Mouse (Mus musculus): Measurements from ENCODE around the gene Ppm1m. TPM values are rescaled to one million over a fixed set of nuclear protein-coding genes. Genes with fewer than 3 reads are reported as not detected.
A peak's percentile ranks its signal among the peaks of the same experiment; 100 is the strongest.
"Not testable (repeated sequence)": the region's sequence is repeated elsewhere in the genome, so short reads cannot be mapped to it uniquely, and the experiment has no call there.

Ppm1m gene
- polyA plus RNA-seq, 1 experiment from 2014 or later: 10.0 TPM

GRCm38 (mm10) chr9:106169917-106170316 lies 29.6 kb downstream of the Ppm1m start:
- no peak overlapping the region for H3K9ac ChIP-seq (ENCODE audit: low read depth, low read length)
- peak overlapping the region; percentile 82; the same call in 1 of the 2 replicates for H3K4me2 ChIP-seq (replicated peaks; ENCODE audit: low read depth)
- 36% methylated on average over 6 of the region's 6 CpGs for WGBS
- H3K4me3 ChIP-seq (ENCODE audit: low read depth, low read length): peak overlapping the region; percentile 78; the same call in 1 of the 2 replicates
- 0 out of 2 replicates have a peak, but pooled peaks cover 14% of the 10 kb centered on the region for H3K4me1 ChIP-seq (replicated peaks; ENCODE audit: control insufficient read depth, insufficient read depth, low read length)
- TF ChIP-seq CTCF (IDR thresholded peaks at IDR 0.05; ENCODE audit: low read depth): no peak
- H3K27me3 ChIP-seq (replicated peaks; ENCODE audit: control insufficient read depth, insufficient read depth, low read length): no peaks in the 10 kb centered on the region
- no peak overlapping the region for H3K27ac ChIP-seq (ENCODE audit: low read depth, low read length)
- no peak for ATAC-seq
- no peaks in the 10 kb centered on the region for H3K9me3 ChIP-seq (ENCODE audit: control insufficient read depth)
- H3K36me3 ChIP-seq (ENCODE audit: control insufficient read depth, insufficient read depth): no peaks in the 10 kb centered on the region

DNA sequence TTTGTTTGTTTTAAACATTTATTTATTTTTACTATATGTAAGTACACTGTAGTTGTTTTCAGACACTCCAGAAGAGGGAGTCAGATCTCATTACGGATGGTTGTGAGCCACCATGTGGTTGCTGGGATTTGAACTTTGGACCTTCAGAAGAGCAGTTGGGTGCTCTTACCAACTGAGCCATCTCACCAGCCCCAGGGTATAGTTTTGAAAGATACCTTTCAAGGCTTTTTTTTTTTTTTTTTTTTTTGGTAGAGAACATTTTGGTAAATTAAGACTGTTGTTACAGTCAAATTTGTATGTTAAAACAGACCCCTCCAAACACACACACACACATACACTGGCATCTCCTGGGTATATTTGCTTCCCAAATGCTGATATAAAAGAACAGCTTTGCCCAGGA lies 30.5 kb downstream of the Ppm1m start:
- not testable (repeated sequence) for H3K36me3 ChIP-seq (ENCODE audit: control insufficient read depth, insufficient read depth); H3K27ac ChIP-seq (ENCODE audit: low read depth, low read length); H3K9me3 ChIP-seq (ENCODE audit: control insufficient read depth); H3K27me3 ChIP-seq (replicated peaks; ENCODE audit: control insufficient read depth, insufficient read depth, low read length); ATAC-seq; H3K4me2 ChIP-seq (replicated peaks; ENCODE audit: low read depth); H3K9ac ChIP-seq (ENCODE audit: low read depth, low read length); H3K4me3 ChIP-seq (ENCODE audit: low read depth, low read length)
- H3K4me1 ChIP-seq (replicated peaks; ENCODE audit: control insufficient read depth, insufficient read depth, low read length): 0 out of 2 replicates have a peak, but pooled peaks cover 14% of the 10 kb centered on the region
- 57% methylated on average over 1 of the region's 1 CpGs for WGBS

DNA sequence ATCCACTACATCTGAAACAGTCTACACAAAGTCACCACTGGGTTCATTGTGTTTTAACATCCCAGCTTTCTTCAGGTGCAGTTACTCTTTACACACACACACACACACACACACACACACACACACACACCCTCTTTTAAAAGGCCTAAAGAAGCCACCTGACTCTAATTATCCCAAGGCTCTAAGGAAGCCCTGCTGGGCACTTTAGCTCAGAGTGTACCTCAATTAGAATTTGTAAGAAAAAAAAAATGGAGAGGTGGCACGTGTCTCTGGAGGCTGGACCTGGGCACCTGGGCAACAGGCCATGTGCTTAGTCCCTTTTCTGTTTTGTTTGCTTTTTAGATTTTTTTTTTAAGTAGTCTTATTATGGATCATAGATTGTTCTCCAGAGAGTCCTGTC lies 31.8 kb downstream of the Ppm1m start:
- no peak for TF ChIP-seq CTCF (IDR thresholded peaks at IDR 0.05; ENCODE audit: low read depth)
- ATAC-seq: no peak
- Histone ChIP-seq H3K4me1 (replicated peaks; ENCODE audit: control insufficient read depth, insufficient read depth, low read length) (0 out of 2 replicates have a peak, but pooled peaks cover 5% of the 10 kb centered on the region), H3K36me3 (ENCODE audit: control insufficient read depth, insufficient read depth) (no peaks in the 10 kb centered on the region), H3K9me3 (ENCODE audit: control insufficient read depth) (no peaks in the 10 kb centered on the region), H3K27me3 (replicated peaks; ENCODE audit: control insufficient read depth, insufficient read depth, low read length) (no peaks in the 10 kb centered on the region), H3K9ac (ENCODE audit: low read depth, low read length) (no peak overlapping the region), H3K4me2 (replicated peaks; ENCODE audit: low read depth) (no peak overlapping the region), H3K4me3 (ENCODE audit: low read depth, low read length) (no peak overlapping the region), H3K27ac (ENCODE audit: low read depth, low read length) (no peak overlapping the region)
- WGBS: 47% methylated on average over 1 of the region's 1 CpGs

DNA sequence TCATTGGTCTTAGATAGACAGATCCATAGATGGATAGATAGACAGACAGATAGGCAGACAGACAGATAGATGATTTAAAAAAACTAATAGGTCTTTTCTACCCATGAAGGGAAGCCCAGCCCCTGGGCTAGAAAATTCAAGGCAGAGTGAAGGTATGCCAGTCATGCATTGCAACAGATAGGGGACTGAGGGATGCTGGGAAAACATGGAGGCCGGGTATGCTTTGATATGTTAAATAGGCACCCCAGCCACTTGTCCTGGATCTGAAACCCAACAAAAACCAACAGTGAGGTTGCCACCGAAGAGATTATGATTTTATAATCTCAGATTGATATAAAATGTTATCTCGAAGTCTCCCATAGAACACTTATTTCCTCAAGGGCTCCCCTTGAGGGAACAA lies 32.3 kb downstream of the Ppm1m start:
- Histone ChIP-seq H3K27ac (ENCODE audit: low read depth, low read length) (no peak overlapping the region), H3K4me3 (ENCODE audit: low read depth, low read length) (no peak overlapping the region), H3K4me2 (replicated peaks; ENCODE audit: low read depth) (no peak overlapping the region), H3K9ac (ENCODE audit: low read depth, low read length) (no peak overlapping the region), H3K9me3 (ENCODE audit: control insufficient read depth) (no peaks in the 10 kb centered on the region), H3K4me1 (replicated peaks; ENCODE audit: control insufficient read depth, insufficient read depth, low read length) (0 out of 2 replicates have a peak, but pooled peaks cover 5% of the 10 kb centered on the region), H3K27me3 (replicated peaks; ENCODE audit: control insufficient read depth, insufficient read depth, low read length) (no peaks in the 10 kb centered on the region), H3K36me3 (ENCODE audit: control insufficient read depth, insufficient read depth) (no peaks in the 10 kb centered on the region)
- WGBS: 66% methylated on average over 3 of the region's 3 CpGs
- no peak for TF ChIP-seq CTCF (IDR thresholded peaks at IDR 0.05; ENCODE audit: low read depth)
- ATAC-seq: no peak

- no peaks in the 10 kb centered on the region for H3K36me3 ChIP-seq (ENCODE audit: control insufficient read depth, insufficient read depth)
- H3K4me1 ChIP-seq (replicated peaks; ENCODE audit: control insufficient read depth, insufficient read depth, low read length): 0 out of 2 replicates have a peak, but pooled peaks cover 5% of the 10 kb centered on the region
- no peak overlapping the region for H3K27ac ChIP-seq (ENCODE audit: low read depth, low read length)
- no peaks in the 10 kb centered on the region for H3K9me3 ChIP-seq (ENCODE audit: control insufficient read depth)
- H3K9ac ChIP-seq (ENCODE audit: low read depth, low read length): no peak overlapping the region
- ATAC-seq: no peak
- 41% methylated on average over 2 of the region's 2 CpGs for WGBS
- H3K4me3 ChIP-seq (ENCODE audit: low read depth, low read length): no peak overlapping the region
- no peak for TF ChIP-seq CTCF (IDR thresholded peaks at IDR 0.05; ENCODE audit: low read depth)
- no peak overlapping the region for H3K4me2 ChIP-seq (replicated peaks; ENCODE audit: low read depth)
- no peaks in the 10 kb centered on the region for H3K27me3 ChIP-seq (replicated peaks; ENCODE audit: control insufficient read depth, insufficient read depth, low read length)
These were observed 32.8 kb downstream of the Ppm1m start for GRCm38 (mm10) chr9:106166709-106167108.

DNA sequence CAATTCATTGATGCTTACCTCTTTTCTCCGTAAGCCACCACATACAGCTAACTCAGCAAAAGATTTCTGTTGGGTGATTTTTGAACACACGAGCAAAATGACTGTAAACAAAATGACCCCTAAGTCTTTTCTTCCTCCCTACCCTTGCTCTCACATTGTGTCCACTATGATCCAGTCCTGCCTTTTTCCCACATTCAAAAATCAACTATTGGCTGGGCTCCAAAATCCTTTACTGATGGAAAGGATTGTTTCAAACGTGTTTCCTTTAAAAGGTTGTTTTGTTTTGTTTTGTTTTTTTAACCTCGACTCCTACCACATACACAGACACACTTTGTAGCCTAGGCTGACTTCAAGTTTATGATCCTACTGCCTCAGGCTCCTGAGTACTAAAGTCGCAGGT lies 39.1 kb downstream of the Ppm1m start:
- TF ChIP-seq CTCF (IDR thresholded peaks at IDR 0.05; ENCODE audit: low read depth): no peak
- Histone ChIP-seq H3K4me1 (replicated peaks; ENCODE audit: control insufficient read depth, insufficient read depth, low read length) (no peaks in the 10 kb centered on the region), H3K27ac (ENCODE audit: low read depth, low read length) (peak overlapping the region; percentile 96), H3K36me3 (ENCODE audit: control insufficient read depth, insufficient read depth) (no peaks in the 10 kb centered on the region), H3K9me3 (ENCODE audit: control insufficient read depth) (no peaks in the 10 kb centered on the region), H3K4me2 (replicated peaks; ENCODE audit: low read depth) (peak overlapping the region; percentile 59), H3K4me3 (ENCODE audit: low read depth, low read length) (peak overlapping the region; percentile 47), H3K27me3 (replicated peaks; ENCODE audit: control insufficient read depth, insufficient read depth, low read length) (no peaks in the 10 kb centered on the region), H3K9ac (ENCODE audit: low read depth, low read length) (peak overlapping the region; percentile 58; the same call in 1 of the 2 replicates)
- no peak for ATAC-seq
- WGBS: 40% methylated on average over 5 of the region's 5 CpGs
